Mouse (Mus musculus): ENCODE measurements at regions not wholly inside any gene's neighbourhood (a gene's known extent, or its start where the extent isn't known, plus 50 kb on each side); places are given as distances from the start of the nearest gene placed in this dataset.

DNA sequence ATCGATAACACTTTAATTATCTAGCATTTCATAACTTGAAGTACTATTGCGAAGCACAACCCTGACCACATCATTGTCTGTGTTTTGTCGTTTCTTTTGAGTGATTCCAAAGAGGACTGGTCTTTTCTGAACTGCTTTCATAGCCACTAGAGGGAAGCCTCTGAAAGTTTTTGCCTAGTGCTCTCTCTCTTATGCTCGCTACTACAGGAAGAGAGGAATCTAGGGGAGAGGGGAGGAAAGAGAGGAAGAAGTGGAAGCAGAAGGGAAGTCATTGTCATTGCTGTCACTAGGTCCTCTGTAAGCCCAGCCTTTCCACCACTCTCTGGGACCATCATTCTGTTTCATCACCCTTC lies 217.1 kb upstream of the Kif2a start:
- DNase-seq: no peak

DNA sequence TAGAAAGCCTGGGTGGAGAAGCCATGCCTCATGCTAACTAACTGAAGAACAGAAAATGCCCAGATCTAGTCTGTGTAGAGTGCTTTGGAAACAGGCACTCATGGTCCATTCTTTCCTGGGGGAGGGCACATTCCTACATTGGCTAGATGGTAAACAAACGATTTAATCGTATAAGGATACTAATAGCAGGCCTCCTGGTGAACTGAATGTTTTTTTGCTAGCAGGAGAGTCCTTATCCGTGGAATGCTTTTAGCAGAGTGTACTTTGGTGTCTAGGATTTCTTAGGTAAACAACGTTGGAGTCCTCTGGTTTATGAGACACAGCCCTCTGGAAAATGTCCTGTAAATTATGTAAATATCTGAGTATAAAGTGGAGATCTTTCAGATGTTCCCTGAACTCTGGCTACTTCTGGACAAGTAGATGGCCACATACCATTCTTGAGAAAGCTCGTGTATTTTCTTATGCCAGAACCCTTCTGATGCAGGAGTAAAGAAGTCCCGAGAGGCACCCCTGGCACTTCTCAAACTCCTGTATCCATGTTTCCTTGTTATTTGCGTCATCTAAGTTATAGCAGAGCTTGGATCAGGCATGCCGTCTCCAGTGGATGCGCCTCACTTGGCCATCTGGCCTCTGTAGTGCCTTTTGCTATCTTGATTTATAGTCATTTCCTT lies 216.6 kb upstream of the Kif2a start:
- no peak for DNase-seq

GRCm38 (mm10) chr13:107219456-107219855 lies 197.5 kb upstream of the Kif2a start:
- DNase-seq: no peak

- DNase-seq: no peak
Observed at GRCm38 (mm10) chr13:107218351-107218750, 196.4 kb upstream of the Kif2a start.

GRCm38 (mm10) chr13:107217825-107218224 lies 195.9 kb upstream of the Kif2a start:
- DNase-seq: no peak

DNA sequence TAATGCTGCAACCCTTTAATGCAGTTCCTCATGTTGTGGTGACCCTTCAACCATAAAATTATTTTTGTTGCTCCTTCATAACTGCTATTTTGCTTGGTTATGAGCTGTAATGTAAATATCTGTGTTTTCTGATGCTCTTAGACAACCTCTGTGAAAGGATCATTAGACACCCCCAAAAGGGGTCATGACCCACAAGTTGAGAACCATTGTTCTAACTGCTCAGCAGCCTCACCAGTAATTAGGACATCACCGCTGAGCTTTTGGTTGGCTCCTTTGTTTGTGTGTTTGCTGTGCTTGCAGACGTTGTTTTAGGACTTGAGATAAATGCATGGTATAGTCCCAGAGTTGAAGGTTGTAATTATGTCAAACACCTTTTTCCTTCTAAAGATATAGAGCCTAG lies 191.4 kb upstream of the Kif2a start:
- DNase-seq: no peak

DNA sequence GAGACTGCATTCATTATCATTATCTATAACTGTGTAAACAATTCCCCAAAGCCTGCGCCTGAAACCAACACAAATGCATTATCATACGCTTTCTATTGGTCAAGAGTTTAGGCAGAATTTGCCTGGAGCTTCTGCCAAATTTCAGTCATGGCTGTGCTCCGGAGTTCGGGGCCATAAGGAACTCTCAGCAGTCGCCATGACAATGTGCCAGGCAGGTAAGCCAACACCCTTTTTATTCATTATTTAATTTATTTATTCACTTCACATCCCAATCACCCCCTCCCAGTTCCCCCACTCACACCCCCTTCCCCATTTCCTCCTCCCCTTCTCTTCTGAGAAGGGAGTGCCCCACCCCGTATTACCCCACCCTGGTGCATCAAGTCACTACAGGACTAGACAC lies 188.8 kb upstream of the Kif2a start:
- DNase-seq: no peak

- DNase-seq: no peak
Observed at GRCm38 (mm10) chr13:107207354-107208181, 185.6 kb upstream of the Kif2a start.

GRCm38 (mm10) chr13:107199875-107200274 lies 177.9 kb upstream of the Kif2a start:
- no peak for DNase-seq

- no peak for DNase-seq
Observed at GRCm38 (mm10) chr13:107193426-107193825, 171.5 kb upstream of the Kif2a start.

- DNase-seq: no peak
Observed at GRCm38 (mm10) chr13:107187258-107187878, 165.4 kb upstream of the Kif2a start.

DNA sequence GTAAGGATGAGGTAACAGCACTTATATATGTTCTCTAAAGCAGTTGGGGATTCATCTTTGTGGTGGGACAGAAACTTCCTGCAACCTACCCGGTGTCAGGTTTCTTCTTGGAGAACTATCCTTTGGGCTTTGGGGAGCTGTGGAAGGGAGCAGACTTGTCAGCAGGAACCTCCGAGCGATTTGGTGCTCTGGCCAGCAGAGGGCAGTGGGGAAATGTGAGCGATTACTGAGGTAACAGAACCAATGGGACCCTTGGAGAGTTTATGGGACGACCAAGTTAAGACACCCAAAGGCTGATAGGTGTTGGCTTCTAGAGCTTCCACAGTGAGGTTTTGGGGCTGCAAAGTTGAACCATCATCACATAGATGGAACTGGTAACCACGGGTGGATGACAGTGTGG lies 160.6 kb upstream of the Kif2a start:
- peak; percentile 28 to 36 for DNase-seq

DNA sequence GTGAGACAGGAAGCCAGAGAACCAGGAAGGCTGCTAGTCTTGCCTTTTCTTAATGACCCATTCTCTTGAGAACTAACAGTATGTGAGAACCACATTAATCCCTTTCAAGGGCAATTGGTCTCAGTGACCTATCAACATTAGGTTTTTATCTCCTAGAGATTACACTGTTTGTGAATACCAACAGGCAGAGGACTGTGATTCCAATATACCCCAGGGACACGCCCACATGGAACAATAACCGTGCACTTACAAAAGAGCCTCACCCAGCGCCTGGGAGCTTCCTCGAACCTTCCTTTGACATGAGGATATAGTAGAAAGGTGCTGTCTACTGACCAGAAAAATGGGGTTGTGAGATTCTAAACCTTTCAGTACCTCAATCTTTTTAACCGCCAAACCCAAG lies 157.6 kb upstream of the Kif2a start:
- DNase-seq: no peak

- DNase-seq: no peak
Observed at GRCm38 (mm10) chr13:107177595-107177994, 155.7 kb upstream of the Kif2a start.

DNA sequence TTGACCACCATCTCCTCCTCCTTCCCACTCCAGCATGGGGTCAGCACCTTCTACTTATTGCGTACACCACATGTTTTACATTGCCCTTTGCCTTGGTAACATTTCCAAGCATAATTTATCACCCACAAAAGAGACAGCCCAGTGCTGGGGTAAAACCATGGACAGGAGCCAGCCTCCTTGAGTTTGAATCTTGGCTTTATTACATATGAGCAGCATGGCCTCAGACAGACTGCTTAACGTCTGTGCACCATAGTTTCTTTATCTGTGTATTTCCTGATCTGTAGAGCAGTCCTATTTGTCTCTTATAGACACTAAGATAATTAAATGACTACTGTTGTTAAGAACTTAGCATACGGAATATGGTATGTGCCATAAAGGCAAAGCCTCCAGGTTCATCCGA lies 154.0 kb upstream of the Kif2a start:
- DNase-seq: no peak

- DNase-seq: peak; percentile 3 to 8
Observed at GRCm38 (mm10) chr13:107168599-107169149, 146.7 kb upstream of the Kif2a start.

- DNase-seq: no peak
Observed at GRCm38 (mm10) chr13:107167856-107168598, 146.1 kb upstream of the Kif2a start.

GRCm38 (mm10) chr13:107151548-107151947 lies 129.6 kb upstream of the Kif2a start:
- DNase-seq: no peak

DNA sequence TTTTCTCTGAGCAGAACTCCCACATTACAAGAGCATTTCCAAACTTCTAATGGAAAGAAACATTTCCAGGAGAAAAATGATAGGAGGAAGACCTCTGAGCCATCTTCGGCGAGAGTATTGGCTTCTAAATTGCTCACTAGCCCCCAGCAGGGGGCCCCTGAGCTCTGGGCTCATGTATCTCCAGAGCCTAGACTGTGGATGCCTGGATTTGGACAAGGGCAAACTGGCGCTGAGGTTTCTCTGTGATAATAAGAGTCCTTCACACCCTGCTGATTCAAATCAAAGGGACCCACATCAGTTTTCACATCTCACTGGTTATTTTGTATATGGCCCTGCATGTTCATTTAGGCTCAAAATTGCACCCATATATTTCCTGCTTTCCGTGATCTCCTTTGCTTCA lies 119.3 kb upstream of the Kif2a start:
- no peak for DNase-seq

- no peak for DNase-seq
Observed at GRCm38 (mm10) chr13:107134125-107134524, 112.2 kb upstream of the Kif2a start.

DNA sequence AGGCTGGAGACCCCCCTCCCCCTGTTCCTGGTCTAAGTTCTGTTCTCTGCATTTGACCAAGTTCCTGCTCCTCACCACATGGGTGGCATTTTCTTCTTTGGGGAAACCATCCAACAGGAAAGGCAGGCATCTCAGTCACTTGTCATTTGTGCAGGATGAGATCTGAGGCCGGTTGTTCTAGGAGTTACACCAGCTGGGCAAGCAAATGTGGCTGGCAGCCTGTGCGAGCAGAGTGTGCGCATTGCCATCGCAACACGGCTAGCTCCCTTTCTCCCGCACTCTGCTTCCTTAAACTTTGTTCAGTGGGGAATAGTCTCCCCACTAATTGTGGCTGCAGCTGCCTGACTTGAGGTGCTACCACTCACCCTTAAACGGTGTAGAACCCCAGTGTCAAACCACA lies 104.7 kb upstream of the Kif2a start:
- DNase-seq: no peak

DNA sequence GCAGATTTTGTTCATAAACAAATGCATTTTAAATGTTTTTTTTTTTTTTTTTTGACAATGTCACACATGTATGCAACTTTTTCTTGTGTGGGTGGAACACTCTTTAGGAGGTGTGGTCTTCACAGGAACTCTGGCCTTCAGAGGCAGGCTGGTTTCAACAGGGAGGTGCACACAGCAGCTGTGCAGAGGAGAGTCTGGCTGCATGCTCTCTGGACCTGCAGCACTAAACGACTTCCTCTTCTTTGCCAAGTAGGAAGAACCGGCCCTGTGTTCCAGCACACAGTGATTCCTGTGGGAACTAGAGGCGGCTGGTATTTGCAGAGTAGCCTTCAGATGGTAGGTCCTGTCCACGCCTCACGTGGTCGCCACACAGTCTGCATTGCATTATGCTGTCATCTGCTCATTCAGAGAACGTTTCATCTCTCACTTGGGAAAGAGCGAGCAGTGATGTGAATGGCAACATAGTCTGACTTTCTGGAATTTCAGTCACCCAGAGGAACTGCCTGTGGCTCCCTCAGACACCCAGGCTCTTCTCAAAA lies 102.3 kb upstream of the Kif2a start:
- DNase-seq: no peak

Measured in thymus, postnatal 36 days (tissue).